Mouse (Mus musculus): ENCODE data around the gene Fgfr2.

DNA sequence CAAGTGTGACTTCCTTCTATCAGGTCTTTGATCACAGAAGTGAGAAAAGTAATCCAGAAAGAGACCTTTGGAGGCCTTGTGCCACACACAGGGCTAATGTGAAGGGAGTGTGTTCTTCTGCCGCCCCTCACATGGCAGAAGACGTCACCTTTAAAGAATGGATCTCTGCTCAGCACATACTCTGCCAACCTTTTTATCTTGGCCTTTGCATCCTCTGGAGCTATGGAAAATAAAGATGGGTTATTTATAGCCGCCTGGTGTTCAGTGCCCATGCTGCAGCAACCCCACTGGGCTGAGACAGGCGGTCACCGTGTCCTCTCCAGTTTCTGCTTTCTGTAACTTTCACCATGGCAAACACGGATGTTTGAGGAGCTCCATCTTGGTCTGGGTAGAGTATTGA lies 1515.1 kb downstream of the Fgfr2 start:
- TF ChIP-seq CTCF (IDR thresholded peaks at IDR 0.05; ENCODE audit: extremely low read depth, insufficient read length, insufficient replicate concordance, low read depth, low read length): no peak
- TF ChIP-seq POLR2A (IDR thresholded peaks at IDR 0.05; ENCODE audit: low read depth, low read length): no peak

Data from small intestine, adult 2 months (tissue).